Mouse (Mus musculus) neural tube, embryonic 12.5 days (tissue): ENCODE measurements at regions not wholly inside any gene's neighbourhood (a gene's known extent, or its start where the extent isn't known, plus 50 kb on each side); places are given as distances from the start of the nearest gene placed in this dataset.
"Not testable (repeated sequence)": the region's sequence is repeated elsewhere in the genome, so short reads cannot be mapped to it uniquely, and the experiment has no call there.

Source experiments
- ATAC-seq: fragments of 200-750 bp; cut with Nextera tagmentation; 2 replicates; pipeline ENCODE4 v1.8.0; 2017; ENCODE audit warnings: low read depth, mild to moderate bottlenecking, moderate TSS enrichment, moderate library complexity; ENCODE audit not compliant: low FRiP score
- H3K27ac ChIP-seq: fragments of 300-500 bp; sonication (generic); 2 replicates; pipeline ENCODE4 v1.5.1; 2016
- H3K27me3 ChIP-seq: fragments of 300-500 bp; sonication (generic); replicated peaks from 2 replicates; pipeline ENCODE4 v1.6.1; 2016; ENCODE audit warnings: mild to moderate bottlenecking
- H3K36me3 ChIP-seq: fragments of 300-500 bp; sonication (generic); 2 replicates; pipeline ENCODE4 v1.6.1; 2016; ENCODE audit warnings: mild to moderate bottlenecking
- H3K4me1 ChIP-seq: fragments of 300-500 bp; sonication (generic); 2 replicates; pipeline ENCODE4 v1.6.1; 2016
- H3K4me2 ChIP-seq: fragments of 300-500 bp; sonication (generic); replicated peaks from 2 replicates; pipeline ENCODE4 v1.6.1; 2016; ENCODE audit warnings: mild to moderate bottlenecking
- H3K4me3 ChIP-seq: fragments of 300-500 bp; sonication (generic); 2 replicates; pipeline ENCODE4 v1.5.1; 2016
- H3K9ac ChIP-seq: fragments of 300-500 bp; sonication (generic); 2 replicates; pipeline ENCODE4 v1.6.1; 2016; ENCODE audit warnings: mild to moderate bottlenecking
- H3K9me3 ChIP-seq: fragments of 300-500 bp; sonication (generic); 2 replicates; pipeline ENCODE4 v1.6.1; 2016; ENCODE audit warnings: mild to moderate bottlenecking
- WGBS: fragments of 180-500 bp; shearing (Covaris S2); methylation state at CpG from one replicate; pipeline ENCODE4 v1.1.7; 2016; 5-methylcytosine and 5-hydroxymethylcytosine counted together

DNA sequence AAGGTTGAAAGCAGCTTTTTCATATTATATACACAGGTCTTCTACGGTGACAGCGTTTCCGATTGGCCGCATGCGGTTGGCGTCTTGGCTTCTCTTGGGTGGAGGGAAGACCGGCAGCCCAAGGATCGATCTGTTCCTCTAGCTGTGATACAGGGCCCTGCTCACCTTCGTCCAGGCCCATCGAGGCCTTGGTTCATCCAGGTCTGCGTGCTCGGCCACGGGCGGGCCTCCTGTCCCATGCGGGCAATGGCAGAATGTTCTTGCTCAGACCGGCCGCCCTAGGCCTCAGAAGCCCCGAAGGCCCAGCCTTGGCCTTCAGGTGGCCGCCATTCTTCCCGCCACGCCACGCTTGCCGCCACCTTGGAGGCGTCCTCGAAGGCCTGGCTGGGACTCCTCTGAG is 194.4 kb upstream of the Ppp6c start:
- no peak overlapping the region for H3K4me2 ChIP-seq
- ATAC-seq, result no peak
- no peak overlapping the region for H3K4me3 ChIP-seq
- H3K36me3 ChIP-seq, result no peaks in the 10 kb centered on the region
- no peak overlapping the region for H3K27ac ChIP-seq
- no peaks in the 10 kb centered on the region for H3K4me1 ChIP-seq
- WGBS, result 95% methylated on average over 25 of the region's 25 CpGs
- no peaks in the 10 kb centered on the region for H3K9me3 ChIP-seq
- H3K27me3 ChIP-seq, result no peaks in the 10 kb centered on the region
- H3K9ac ChIP-seq, result no peak overlapping the region

GRCm38 (mm10) chr2:39400336-39400735 is 174.1 kb upstream of the Ppp6c start:
- Histone ChIP-seq H3K4me3 (no peak overlapping the region), H3K27me3 (no peaks in the 10 kb centered on the region), H3K36me3 (no peaks in the 10 kb centered on the region), H3K9me3 (no peaks in the 10 kb centered on the region), H3K4me2 (no peak overlapping the region), H3K27ac (no peak overlapping the region), H3K4me1 (no peaks in the 10 kb centered on the region), H3K9ac (no peak overlapping the region)
- ATAC-seq, result no peak
- 79% methylated on average over 2 of the region's 2 CpGs for WGBS

- H3K9me3 ChIP-seq, result no peaks in the 10 kb centered on the region
- no peak overlapping the region for H3K9ac ChIP-seq
- H3K4me2 ChIP-seq, result no peak overlapping the region
- WGBS, result 74% methylated on average over 2 of the region's 2 CpGs
- H3K4me1 ChIP-seq, result no peaks in the 10 kb centered on the region
- no peak overlapping the region for H3K4me3 ChIP-seq
- H3K36me3 ChIP-seq, result no peaks in the 10 kb centered on the region
- H3K27me3 ChIP-seq, result no peaks in the 10 kb centered on the region
- no peak overlapping the region for H3K27ac ChIP-seq
- ATAC-seq, result no peak
These were observed 173.3 kb upstream of the Ppp6c start for GRCm38 (mm10) chr2:39399523-39399922.

DNA sequence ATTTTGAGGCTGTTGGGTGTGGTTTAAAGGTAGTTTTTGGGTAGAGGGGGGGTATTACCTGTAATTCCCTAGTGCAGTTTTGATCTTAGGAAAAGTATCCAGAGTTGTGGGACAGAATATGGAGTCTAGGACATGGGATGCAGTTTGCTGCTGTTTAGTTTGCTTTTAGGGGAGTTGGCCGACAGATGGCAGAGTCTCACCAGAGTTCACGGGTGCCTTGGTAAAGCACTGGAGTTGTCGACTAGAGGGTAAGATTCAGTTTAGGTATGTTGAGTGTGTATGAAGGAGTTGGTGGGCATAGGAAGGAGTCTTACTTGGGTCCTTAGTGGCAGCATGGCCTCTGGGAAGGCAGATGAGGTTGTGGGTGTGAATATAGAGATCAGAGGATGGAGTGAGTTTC is 168.4 kb upstream of the Ppp6c start:
- no peak overlapping the region for H3K27ac ChIP-seq
- no peaks in the 10 kb centered on the region for H3K9me3 ChIP-seq
- 64% methylated on average over 3 of the region's 3 CpGs for WGBS
- ATAC-seq, result no peak
- no peak overlapping the region for H3K4me3 ChIP-seq
- no peak overlapping the region for H3K4me2 ChIP-seq
- no peaks in the 10 kb centered on the region for H3K27me3 ChIP-seq
- H3K36me3 ChIP-seq, result no peaks in the 10 kb centered on the region
- H3K4me1 ChIP-seq, result no peaks in the 10 kb centered on the region
- no peak overlapping the region for H3K9ac ChIP-seq

DNA sequence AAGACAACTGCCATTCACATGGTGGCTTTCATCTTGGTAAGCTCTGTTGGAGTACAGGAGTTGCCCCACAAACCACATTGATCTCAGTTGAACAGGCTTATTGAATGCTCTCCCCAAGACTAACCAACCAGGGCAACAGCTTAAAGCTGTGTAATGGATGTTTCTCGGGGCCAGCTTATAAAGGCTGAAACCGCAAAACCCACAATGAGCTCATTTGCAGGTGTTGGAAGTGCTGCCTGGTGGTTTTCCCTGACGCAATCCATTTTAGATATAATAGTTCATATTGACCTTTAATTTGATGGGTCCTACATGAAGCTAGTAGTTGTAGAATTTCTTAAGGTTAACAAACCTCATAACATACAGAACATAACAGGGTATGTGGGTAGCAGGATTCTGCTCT is 151.0 kb upstream of the Ppp6c start:
- ATAC-seq, result no peak
- Histone ChIP-seq H3K9me3 (no peaks in the 10 kb centered on the region), H3K27ac (no peak overlapping the region), H3K9ac (no peak overlapping the region), H3K4me2 (no peak overlapping the region), H3K4me1 (no peaks in the 10 kb centered on the region), H3K4me3 (no peak overlapping the region), H3K36me3 (no peaks in the 10 kb centered on the region), H3K27me3 (no peaks in the 10 kb centered on the region)
- WGBS, result 87% methylated on average over 3 of the region's 3 CpGs

GRCm38 (mm10) chr2:39373068-39373779 is 147.0 kb upstream of the Ppp6c start:
- Histone ChIP-seq H3K4me2 (no peak overlapping the region), H3K4me3 (no peak overlapping the region), H3K9me3 (no peaks in the 10 kb centered on the region), H3K4me1 (no peaks in the 10 kb centered on the region), H3K27ac (no peak overlapping the region), H3K27me3 (no peaks in the 10 kb centered on the region), H3K9ac (no peak overlapping the region), H3K36me3 (no peaks in the 10 kb centered on the region)
- 14% methylated on average over 7 of the region's 7 CpGs for WGBS
- peak; percentile 89 for ATAC-seq

GRCm38 (mm10) chr2:39344207-39344606 is 118.0 kb upstream of the Ppp6c start:
- no peaks in the 10 kb centered on the region for H3K36me3 ChIP-seq
- WGBS, result 94% methylated on average over 3 of the region's 3 CpGs
- H3K27ac ChIP-seq, result no peak overlapping the region
- H3K4me3 ChIP-seq, result no peak overlapping the region
- H3K9me3 ChIP-seq, result no peaks in the 10 kb centered on the region
- H3K27me3 ChIP-seq, result no peaks in the 10 kb centered on the region
- no peak overlapping the region for H3K9ac ChIP-seq
- no peaks in the 10 kb centered on the region for H3K4me1 ChIP-seq
- ATAC-seq, result no peak
- no peak overlapping the region for H3K4me2 ChIP-seq

DNA sequence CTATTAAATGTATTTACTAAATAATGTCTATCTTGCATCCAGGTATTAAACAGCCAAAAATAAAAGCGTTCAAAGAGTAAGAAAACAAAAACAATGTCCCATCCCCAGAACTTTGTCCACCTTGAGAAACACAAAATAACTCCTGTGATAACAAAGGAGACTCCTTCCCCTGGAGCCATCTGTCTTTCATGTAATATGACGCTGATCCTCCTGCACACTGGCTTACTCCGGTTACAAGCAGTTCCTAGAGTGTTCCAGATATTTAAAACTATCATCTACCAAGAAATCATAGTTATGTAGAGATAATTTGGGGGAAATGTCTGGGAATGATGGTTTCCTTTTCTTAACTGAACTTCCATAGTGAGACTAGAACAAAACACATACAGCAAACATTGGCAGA is 114.2 kb upstream of the Ppp6c start:
- no peak overlapping the region for H3K9ac ChIP-seq
- no peak overlapping the region for H3K4me2 ChIP-seq
- H3K4me1 ChIP-seq, result no peaks in the 10 kb centered on the region
- no peaks in the 10 kb centered on the region for H3K36me3 ChIP-seq
- H3K27me3 ChIP-seq, result no peaks in the 10 kb centered on the region
- no peak for ATAC-seq
- WGBS, result 63% methylated on average over 3 of the region's 3 CpGs
- no peak overlapping the region for H3K27ac ChIP-seq
- H3K4me3 ChIP-seq, result no peak overlapping the region
- no peaks in the 10 kb centered on the region for H3K9me3 ChIP-seq

- no peak overlapping the region for H3K27ac ChIP-seq
- H3K4me1 ChIP-seq, result no peaks in the 10 kb centered on the region
- H3K27me3 ChIP-seq, result no peaks in the 10 kb centered on the region
- H3K4me2 ChIP-seq, result no peak overlapping the region
- WGBS, result 73% methylated on average over 9 of the region's 9 CpGs
- H3K4me3 ChIP-seq, result no peak overlapping the region
- no peak overlapping the region for H3K9ac ChIP-seq
- no peaks in the 10 kb centered on the region for H3K36me3 ChIP-seq
- peak; percentile 66 for ATAC-seq
- no peaks in the 10 kb centered on the region for H3K9me3 ChIP-seq
These were observed 112.8 kb upstream of the Ppp6c start for GRCm38 (mm10) chr2:39338832-39339649.

DNA sequence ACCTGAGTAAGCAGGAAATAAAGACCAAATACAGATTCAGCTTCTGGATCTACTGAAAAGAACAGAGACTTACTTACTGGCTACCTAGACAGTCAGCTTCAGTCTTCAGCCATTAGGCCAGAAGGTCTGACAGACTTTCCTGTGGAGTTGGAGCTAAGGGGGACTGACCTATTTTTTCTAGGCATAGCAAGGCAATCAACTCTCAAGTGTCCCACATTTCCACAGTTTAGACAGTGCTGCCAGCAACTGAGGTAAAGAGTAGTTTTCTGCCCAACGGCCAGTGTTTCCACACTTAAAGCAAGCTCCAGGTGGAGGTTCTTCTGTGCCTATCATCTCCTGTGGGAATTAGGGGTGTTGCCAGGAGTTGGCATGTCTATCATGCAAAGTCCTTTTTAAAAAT is 111.3 kb upstream of the Ppp6c start:
- WGBS, result 93% methylated on average over 1 of the region's 1 CpGs
- H3K36me3 ChIP-seq, result no peaks in the 10 kb centered on the region
- no peak overlapping the region for H3K4me3 ChIP-seq
- no peaks in the 10 kb centered on the region for H3K4me1 ChIP-seq
- no peak overlapping the region for H3K4me2 ChIP-seq
- no peak overlapping the region for H3K9ac ChIP-seq
- H3K27me3 ChIP-seq, result no peaks in the 10 kb centered on the region
- no peaks in the 10 kb centered on the region for H3K9me3 ChIP-seq
- ATAC-seq, result no peak
- no peak overlapping the region for H3K27ac ChIP-seq

DNA sequence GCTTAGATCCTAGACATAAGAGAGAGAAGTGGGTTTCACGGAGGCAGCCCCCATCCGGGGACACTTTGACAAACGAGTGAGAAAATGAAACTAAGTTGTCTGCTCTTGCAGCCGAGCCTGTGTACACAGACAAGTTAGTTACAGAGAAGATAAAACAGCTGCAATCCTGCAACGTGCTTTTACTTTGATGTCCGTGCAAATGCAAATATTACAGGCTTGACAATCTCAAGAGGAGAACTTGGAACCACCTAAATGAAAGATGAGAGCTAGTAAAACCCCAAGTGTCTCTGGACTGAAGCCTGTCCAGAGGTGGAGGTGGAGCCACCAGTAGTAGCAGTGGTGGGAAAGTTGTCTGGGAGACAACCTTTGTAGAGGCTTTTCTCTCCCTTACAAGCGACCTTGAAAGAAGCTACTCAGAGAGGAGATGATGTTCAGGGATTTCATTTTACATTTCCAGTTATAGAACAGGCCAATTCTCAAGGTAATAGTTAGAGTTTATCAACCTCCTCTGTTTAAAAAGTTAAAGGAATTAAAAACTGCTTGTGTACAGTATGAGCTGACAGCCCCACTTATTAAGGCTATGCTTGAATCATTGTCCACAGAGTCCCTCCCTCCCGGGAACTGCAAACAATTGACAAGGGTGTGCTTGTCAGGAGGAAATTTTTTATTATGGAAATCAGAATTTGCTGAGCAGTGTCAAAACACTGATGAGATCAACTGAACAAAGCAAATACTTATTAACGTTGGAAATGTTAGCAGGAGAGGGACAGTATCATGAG is 99.7 kb upstream of the Ppp6c start:
- Histone ChIP-seq H3K4me1 (no peaks in the 10 kb centered on the region), H3K27ac (no peak overlapping the region), H3K9me3 (no peaks in the 10 kb centered on the region), H3K4me3 (no peak overlapping the region), H3K36me3 (no peaks in the 10 kb centered on the region), H3K4me2 (no peak overlapping the region), H3K27me3 (no peaks in the 10 kb centered on the region), H3K9ac (no peak overlapping the region)
- no peak for ATAC-seq
- 64% methylated on average over 9 of the region's 9 CpGs for WGBS

DNA sequence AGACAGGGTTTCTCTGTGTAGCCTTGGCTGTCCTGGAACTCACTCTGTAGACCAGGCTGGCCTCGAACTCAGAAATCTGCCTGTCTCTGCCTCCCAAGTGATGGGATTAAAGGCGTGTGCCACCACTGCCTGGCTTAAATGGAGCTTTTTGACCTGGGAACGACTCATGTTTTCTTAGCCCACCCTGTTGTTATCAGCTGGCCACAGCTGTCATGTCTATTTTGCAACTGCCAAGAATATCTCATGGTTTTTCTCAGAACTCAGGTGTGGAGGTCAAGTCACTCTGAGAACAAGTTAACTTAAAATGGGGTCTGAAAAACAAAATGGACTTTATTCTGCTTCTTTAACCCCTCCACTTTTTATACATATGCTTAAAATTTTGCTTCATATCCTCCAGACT is 98.9 kb upstream of the Ppp6c start:
- H3K9ac ChIP-seq, H3K4me1 ChIP-seq, H3K9me3 ChIP-seq, H3K4me2 ChIP-seq, H3K36me3 ChIP-seq, ATAC-seq, H3K4me3 ChIP-seq, H3K27me3 ChIP-seq, H3K27ac ChIP-seq: not testable (repeated sequence)
- WGBS, result 88% methylated on average over 3 of the region's 3 CpGs
